In genomic region chr13:108501386-108501785, GRCm38 (mm10) we compare ENCODE assay signal across 28 mouse cellular contexts. TPM values are rescaled to one million over a fixed set of nuclear protein-coding genes. Genes with fewer than 3 reads are reported as not detected.
DNase-seq lines count a peak whose midpoint lies in the region; ATAC-seq and TF ChIP-seq lines count a peak whose summit lies in the region.
"Had no signal": no experiment of that assay in that cellular context is flagged by ENCODE, and none has a peak within 500 bp of the region (broad histone marks: within the 10 kb centered on the region; RNA-seq: fewer than 3 reads in every experiment).

No protein-coding gene starts in this region.

- no peaks in the 10 kb centered on the region for H3K9me3 ChIP-seq in heart, embryonic 12.5 days (replicated peaks)
- no peaks in the 10 kb centered on the region for H3K9me3 ChIP-seq in intestine, embryonic 15.5 days
- no peaks in the 10 kb centered on the region for H3K9me3 ChIP-seq in hindbrain, embryonic 13.5 days
- H3K9me3 ChIP-seq: forebrain, embryonic 10.5 days; hindbrain, embryonic 12.5 days; limb, embryonic 15.5 days; liver, embryonic 13.5 days; neural tube, embryonic 13.5 days had no signal

- intact Hi-C loops in heart, postnatal 36 days (cut with DNase I), result no loop called here

- no peak for TF ChIP-seq CTCF in embryonic fibroblast, embryonic 13.5 days (IDR thresholded peaks at IDR 0.05; ENCODE audit: borderline replicate concordance, insufficient read depth, low read length)

- H3K27me3 ChIP-seq in heart, embryonic 12.5 days (replicated peaks), result no peaks in the 10 kb centered on the region
- H3K27me3 ChIP-seq in intestine, embryonic 15.5 days (replicated peaks), result no peaks in the 10 kb centered on the region
- no peaks in the 10 kb centered on the region for H3K27me3 ChIP-seq in hindbrain, embryonic 13.5 days
- H3K27me3 ChIP-seq: CH12.LX; hindbrain, embryonic 12.5 days; limb, embryonic 15.5 days; liver, embryonic 13.5 days; neural tube, embryonic 13.5 days had no signal

- H3K4me2 ChIP-seq in heart, embryonic 12.5 days, result no peak overlapping the region
- no peak overlapping the region for H3K4me2 ChIP-seq in intestine, embryonic 15.5 days (replicated peaks)
- H3K4me2 ChIP-seq in hindbrain, embryonic 13.5 days, result no peak overlapping the region
- H3K4me2 ChIP-seq: hindbrain, embryonic 12.5 days; limb, embryonic 15.5 days; liver, embryonic 13.5 days; neural tube, embryonic 13.5 days had no signal

- DNase-seq in heart, postnatal 36 days, result no peak
- peak; percentile 64 for DNase-seq in 3T3-L1 (ENCODE audit: low read depth, low spot score)
- peak; percentile 79 for DNase-seq in Muller cell, postnatal 12 days (ENCODE audit: inconsistent ontology term)
- DNase-seq: adrenal gland, postnatal 25 days; cerebellum, adult 2 months; cerebellum, postnatal 14 days; gastrocnemius, adult 2 months; gastrocnemius, postnatal 36 days; heart, adult 18-20 months; heart, postnatal 14 days; kidney, adult 9 months; kidney, postnatal 14 days; liver, embryonic 13.5 days; lung, adult 2 months; lung, postnatal 10 days; thymus, postnatal 4 days had no signal

- H3K4me3 ChIP-seq in heart, embryonic 12.5 days, result no peak overlapping the region
- H3K4me3 ChIP-seq in embryonic fibroblast, embryonic 13.5 days (ENCODE audit: insufficient read depth, low read length), result no peak overlapping the region
- no peak overlapping the region for H3K4me3 ChIP-seq in intestine, embryonic 15.5 days (replicated peaks)
- no peak overlapping the region for H3K4me3 ChIP-seq in hindbrain, embryonic 13.5 days
- H3K4me3 ChIP-seq: forebrain, embryonic 10.5 days; gastrocnemius, adult 2 months; hindbrain, embryonic 12.5 days; left cerebral cortex, adult 2 months; limb, embryonic 15.5 days; liver, embryonic 13.5 days; neural tube, embryonic 13.5 days had no signal

- no peak for ATAC-seq in heart, embryonic 12.5 days (ENCODE audit: insufficient number of reproducible peaks, low FRiP score)
- ATAC-seq in intestine, embryonic 15.5 days, result no peak
- no peak for ATAC-seq in hindbrain, embryonic 13.5 days (ENCODE audit: low FRiP score)
- ATAC-seq: intestine, postnatal 0 days; midbrain, embryonic 16.5 days had no signal

- no peak overlapping the region for H3K9ac ChIP-seq in heart, embryonic 12.5 days
- no peak overlapping the region for H3K9ac ChIP-seq in intestine, embryonic 15.5 days
- no peak overlapping the region for H3K9ac ChIP-seq in hindbrain, embryonic 13.5 days
- H3K9ac ChIP-seq: hindbrain, embryonic 12.5 days; limb, embryonic 15.5 days; liver, embryonic 13.5 days; neural tube, embryonic 13.5 days had no signal

- H3K27ac ChIP-seq in heart, embryonic 12.5 days (ENCODE audit: poor library complexity, severe bottlenecking), result peak overlapping the region; percentile 2; the same call in 1 of the 2 replicates
- H3K27ac ChIP-seq in embryonic fibroblast, embryonic 13.5 days (ENCODE audit: insufficient read depth, low read length), result peak overlapping the region; percentile 90
- H3K27ac ChIP-seq in intestine, embryonic 15.5 days, result no peak overlapping the region
- no peak overlapping the region for H3K27ac ChIP-seq in hindbrain, embryonic 13.5 days
- H3K27ac ChIP-seq: forebrain, embryonic 10.5 days; gastrocnemius, adult 2 months; hindbrain, embryonic 12.5 days; left cerebral cortex, adult 2 months; limb, embryonic 15.5 days; liver, embryonic 13.5 days; neural tube, embryonic 13.5 days had no signal

- WGBS in heart, embryonic 12.5 days, result 34% methylated on average over 1 of the region's 1 CpGs
- WGBS in intestine, embryonic 15.5 days, result 33% methylated on average over 1 of the region's 1 CpGs
- WGBS in hindbrain, embryonic 13.5 days, result 65% methylated on average over 1 of the region's 1 CpGs

- no peaks in the 10 kb centered on the region for H3K36me3 ChIP-seq in heart, embryonic 12.5 days
- no peaks in the 10 kb centered on the region for H3K36me3 ChIP-seq in intestine, embryonic 15.5 days
- H3K36me3 ChIP-seq in hindbrain, embryonic 13.5 days, result no peaks in the 10 kb centered on the region
- H3K36me3 ChIP-seq: forebrain, embryonic 10.5 days; hindbrain, embryonic 12.5 days; limb, embryonic 15.5 days; liver, embryonic 13.5 days; neural tube, embryonic 13.5 days had no signal

- TF ChIP-seq POLR2A in embryonic fibroblast, embryonic 13.5 days (IDR thresholded peaks at IDR 0.05; ENCODE audit: low read depth, low read length), result no peak

- H3K4me1 ChIP-seq in heart, embryonic 12.5 days (replicated peaks), result peaks cover 4% of the 10 kb centered on the region; the same call in 1 of the 2 replicates
- peaks cover 5% of the 10 kb centered on the region for H3K4me1 ChIP-seq in embryonic fibroblast, embryonic 13.5 days (ENCODE audit: control insufficient read depth, insufficient read depth, low read length)
- H3K4me1 ChIP-seq in intestine, embryonic 15.5 days (replicated peaks), result no peaks in the 10 kb centered on the region; the same call in 1 of the 2 replicates
- H3K4me1 ChIP-seq in hindbrain, embryonic 13.5 days (replicated peaks), result no peaks in the 10 kb centered on the region
- H3K4me1 ChIP-seq: hindbrain, embryonic 12.5 days; liver, embryonic 13.5 days had no signal

RNA-seq across cellular contexts. Expression of gene Pde4d, which starts 51.6 kb away (rescaled TPM):
- polyA plus RNA-seq in heart, embryonic 12.5 days (2016; fragmentation: Nextera tagmentation; extraction: Ambion mirVana), result 32.7 and 34.2 TPM in 2 replicates
- 10 to 100 TPM; 37.4 to 43.6 TPM for total RNA-seq in heart, postnatal 36 days (2021)
- polyA plus RNA-seq in embryonic fibroblast, embryonic 13.5 days (2011; ENCODE audit: insufficient read length, low read depth, missing spikeins), result 26.9 and 37.0 TPM in 2 replicates
- 18.5 and 24.4 TPM in 2 replicates for polyA plus RNA-seq in intestine, embryonic 15.5 days (2015; fragmentation: Nextera tagmentation; extraction: Ambion mirVana)
- 18.6 and 19.0 TPM in 2 replicates for polyA plus RNA-seq in hindbrain, embryonic 13.5 days (2015; fragmentation: Nextera tagmentation; extraction: Ambion mirVana)
- total RNA-seq: CH12.LX had no signal

Comparison
In these comparisons a context has a peak if more than half of its experiments do, and no peak if none do; other contexts are left out.
1. H3K27ac ChIP-seq: peak in heart, embryonic 12.5 days (single experiment) and embryonic fibroblast, embryonic 13.5 days (single experiment); none in intestine, embryonic 15.5 days (single experiment) and hindbrain, embryonic 13.5 days (single experiment).
2. DNase-seq: peak in 3T3-L1 (single experiment) and Muller cell, postnatal 12 days (single experiment); none in heart, postnatal 36 days (0 of 2).